Mouse (Mus musculus) granulocyte monocyte progenitor cell, adult 5-6 weeks (primary cell): Measurements from ENCODE around the gene B3gat2. TPM values are rescaled to one million over a fixed set of nuclear protein-coding genes. Genes with fewer than 3 reads are reported as not detected.

Source experiments
- total RNA-seq, 2 experiments: library from RNA; stranded (forward) in 1 of 2; stranded (reverse) in 1 of 2; fragments of 200-712, 200-1000 nt in 1 of 2; fragments of >200 nt in 1 of 2; fragmentation: Nextera tagmentation in 1 of 2; gene quantifications; 2 replicates each; pipeline ENCODE4 v1.2.3; 2014 to 2017

Gene B3gat2
- total RNA-seq, 2 experiments from 2014 or later, result not detected

Other genes with a start within 250 kb of the B3gat2 start
- gene Smap1, start 160.6 kb downstream of the B3gat2 start, total RNA-seq (2014; fragmentation: Nextera tagmentation), result 39.3 and 89.9 TPM in 2 replicates
- 30.8 and 32.2 TPM in 2 replicates for gene Smap1, start 160.6 kb downstream of the B3gat2 start, total RNA-seq (2017)
- 13.1 and 43.0 TPM in 2 replicates for gene Sdhaf4, start 243.9 kb downstream of the B3gat2 start, total RNA-seq (2014; fragmentation: Nextera tagmentation)
- gene Sdhaf4, start 243.9 kb downstream of the B3gat2 start, total RNA-seq (2017), result 7.7 and 22.7 TPM in 2 replicates